Mouse (Mus musculus): ENCODE measurements around the gene Cyp4a31.
"Not testable (repeated sequence)": the region's sequence is repeated elsewhere in the genome, so short reads cannot be mapped to it uniquely, and the experiment has no call there.

Gene Cyp4a31

GRCm38 (mm10) chr4:115563401-115563800 lies at the start of gene Cyp4a31:
Gene Cyp4a31, plus strand, starts transcription at chr4:115563649.
- no peak for DNase-seq (ENCODE audit: low spot score in 2 of 2)

GRCm38 (mm10) chr4:115513964-115514363 lies 49.5 kb upstream of the Cyp4a31 start:
- DNase-seq (ENCODE audit: low spot score in 2 of 2): not testable (repeated sequence)

- not testable (repeated sequence) for DNase-seq (ENCODE audit: low spot score in 2 of 2)
These were observed 45.4 kb upstream of the Cyp4a31 start, which contains the start of gene Cyp4a10 for GRCm38 (mm10) chr4:115518000-115518399. Gene Cyp4a10, plus strand, starts transcription at chr4:115518264.

GRCm38 (mm10) chr4:115519444-115519843 lies 44.0 kb upstream of the Cyp4a31 start:
- DNase-seq (ENCODE audit: low spot score in 2 of 2): no peak

DNA sequence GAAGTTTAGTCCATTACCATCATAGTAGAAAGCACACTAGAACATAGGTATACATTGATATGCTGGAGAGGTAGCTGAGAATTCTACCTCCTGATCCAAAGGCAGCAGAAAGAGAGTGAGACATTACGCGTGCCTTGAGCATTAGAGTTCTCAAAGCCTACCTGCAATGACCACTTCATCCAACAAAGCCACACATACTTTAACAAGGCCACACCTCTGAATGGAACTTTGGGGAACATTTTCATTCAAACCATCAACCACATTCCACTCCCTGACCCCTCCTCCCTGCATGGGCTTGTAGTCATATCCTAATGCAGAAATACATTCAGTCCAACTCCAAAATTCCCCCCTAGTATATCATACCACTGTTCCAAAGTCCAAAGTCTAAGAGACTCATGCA lies 41.7 kb upstream of the Cyp4a31 start:
- DNase-seq (ENCODE audit: low spot score in 2 of 2): no peak

- DNase-seq (ENCODE audit: low spot score in 2 of 2): no peak
These were observed 18.3 kb upstream of the Cyp4a31 start for GRCm38 (mm10) chr4:115545101-115545500.

DNA sequence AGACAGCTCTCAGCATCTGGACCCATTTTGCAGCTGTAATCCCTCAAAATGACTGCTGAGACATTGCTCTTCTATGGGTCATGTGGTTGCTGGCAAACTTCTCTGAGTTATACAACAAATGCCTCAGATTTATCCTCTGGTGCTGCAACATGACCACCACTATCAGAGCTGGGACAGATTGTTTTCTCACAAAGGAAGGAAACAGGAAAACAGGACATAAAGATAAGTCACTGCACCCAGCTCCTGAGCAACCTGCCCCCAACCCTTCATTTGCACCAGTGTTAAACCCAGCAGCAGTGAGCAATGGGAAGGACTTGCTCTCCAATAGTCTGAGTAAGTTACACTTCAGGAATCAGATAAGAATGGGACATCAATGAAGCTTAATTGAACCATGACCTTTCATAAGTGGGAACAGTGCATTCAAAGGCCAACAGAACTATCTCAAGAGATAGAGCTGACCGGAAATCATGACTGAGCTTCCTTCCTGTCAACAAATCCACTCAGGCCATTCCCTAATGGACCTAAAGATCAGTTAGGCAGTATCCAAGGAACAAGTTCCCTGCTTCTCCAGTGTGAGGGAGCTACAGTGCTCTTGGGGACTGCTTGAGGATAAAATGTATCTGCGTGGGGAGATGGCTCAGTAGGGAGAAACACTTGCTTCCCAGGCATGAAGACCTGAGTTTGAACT lies 17.2 kb upstream of the Cyp4a31 start:
- no peak for DNase-seq (ENCODE audit: low spot score in 2 of 2)

DNA sequence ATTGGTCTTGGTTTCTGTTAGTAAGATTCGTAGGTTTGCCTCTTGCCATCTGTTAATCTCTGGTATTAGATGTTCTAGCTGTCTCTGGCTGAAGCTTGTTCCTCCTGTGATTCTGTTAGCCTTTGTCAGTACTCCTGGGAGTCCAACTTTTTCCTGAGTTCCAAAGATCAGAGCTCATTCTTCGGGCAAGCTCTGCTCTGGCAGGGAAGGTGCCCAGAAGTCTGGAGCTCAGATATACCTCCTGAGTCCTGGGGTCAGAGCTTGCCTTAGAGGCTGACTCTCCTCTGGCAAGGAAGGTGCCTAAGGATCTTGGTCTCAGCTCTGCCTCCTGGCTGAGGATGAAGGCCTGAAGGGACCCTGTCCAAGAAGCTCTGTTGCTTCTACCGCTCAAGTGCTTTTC lies 10.7 kb upstream of the Cyp4a31 start:
- no peak for DNase-seq (ENCODE audit: low spot score in 2 of 2)

DNA sequence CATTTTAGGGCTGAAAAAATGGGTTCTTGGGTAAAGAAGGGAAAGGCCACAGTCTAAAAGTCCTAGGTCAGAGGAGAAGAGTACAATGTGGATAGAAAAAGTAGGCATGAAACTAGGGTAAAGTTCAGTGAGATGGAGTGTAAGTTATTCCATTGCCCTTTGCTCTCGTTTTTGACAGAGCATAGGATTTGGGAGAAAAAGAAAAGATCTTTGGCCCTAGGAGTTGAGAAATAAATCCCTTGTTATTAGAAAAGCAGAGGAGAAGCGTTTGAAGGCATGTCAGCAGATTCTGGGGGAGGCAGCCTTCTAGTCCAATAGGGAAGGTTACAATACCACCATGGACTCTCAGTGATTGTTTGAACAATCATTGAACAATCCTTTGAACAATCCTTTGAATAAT lies 7.9 kb upstream of the Cyp4a31 start:
- DNase-seq (ENCODE audit: low spot score in 2 of 2): no peak

DNA sequence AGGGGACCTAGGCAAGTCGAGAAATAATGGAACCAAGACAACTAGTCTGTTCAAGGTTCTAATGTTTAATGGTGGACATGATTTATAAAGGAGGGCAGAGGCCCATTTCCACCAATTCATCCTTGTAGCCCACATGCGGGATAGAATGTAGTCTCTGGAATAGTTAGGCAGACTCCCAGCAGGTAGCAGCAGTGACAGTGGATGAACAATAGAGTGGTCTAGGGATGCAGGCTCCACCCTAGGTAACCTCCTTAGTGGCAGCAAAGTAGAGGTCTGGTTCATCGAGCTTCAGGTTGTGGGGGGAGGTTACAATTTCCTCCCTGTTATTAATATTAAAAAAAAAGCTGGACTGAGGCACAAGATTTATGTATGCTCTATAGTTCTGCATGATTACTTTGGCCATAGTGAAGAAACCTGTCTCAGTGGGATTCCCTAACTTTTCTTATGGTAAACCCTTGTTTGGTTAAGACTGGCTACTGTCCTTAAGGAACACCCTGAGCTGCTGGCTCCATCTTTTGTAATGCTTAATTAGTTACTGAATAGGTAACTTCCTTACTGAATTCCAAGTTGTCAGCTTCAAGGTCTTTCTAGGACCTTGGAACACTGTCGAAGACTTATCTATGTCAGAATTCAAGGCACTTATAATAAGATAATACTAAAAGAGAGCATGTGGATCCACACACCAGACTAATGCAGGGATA lies 5.4 kb upstream of the Cyp4a31 start:
- no peak for DNase-seq (ENCODE audit: low spot score in 2 of 2)

DNA sequence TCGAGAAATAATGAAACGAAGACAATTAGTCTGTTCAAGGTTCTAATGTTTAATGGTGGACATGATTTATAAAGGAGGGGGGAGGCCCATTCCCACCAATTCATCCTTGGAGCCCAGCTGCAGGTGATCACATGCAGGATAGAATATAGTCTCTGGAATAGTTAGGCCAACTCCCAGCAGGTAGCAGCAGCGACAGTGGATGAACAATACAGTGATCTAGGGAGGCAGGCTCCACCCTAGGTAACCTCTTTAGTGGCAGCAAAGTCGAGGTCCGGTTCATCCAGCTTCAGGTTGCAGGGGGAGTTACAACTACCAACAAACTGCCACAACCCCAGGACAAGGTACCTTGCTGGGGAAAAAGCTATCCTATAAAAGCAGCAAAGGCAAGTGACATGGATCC lies 2.2 kb upstream of the Cyp4a31 start:
- not testable (repeated sequence) for DNase-seq (ENCODE audit: low spot score in 2 of 2)

DNA sequence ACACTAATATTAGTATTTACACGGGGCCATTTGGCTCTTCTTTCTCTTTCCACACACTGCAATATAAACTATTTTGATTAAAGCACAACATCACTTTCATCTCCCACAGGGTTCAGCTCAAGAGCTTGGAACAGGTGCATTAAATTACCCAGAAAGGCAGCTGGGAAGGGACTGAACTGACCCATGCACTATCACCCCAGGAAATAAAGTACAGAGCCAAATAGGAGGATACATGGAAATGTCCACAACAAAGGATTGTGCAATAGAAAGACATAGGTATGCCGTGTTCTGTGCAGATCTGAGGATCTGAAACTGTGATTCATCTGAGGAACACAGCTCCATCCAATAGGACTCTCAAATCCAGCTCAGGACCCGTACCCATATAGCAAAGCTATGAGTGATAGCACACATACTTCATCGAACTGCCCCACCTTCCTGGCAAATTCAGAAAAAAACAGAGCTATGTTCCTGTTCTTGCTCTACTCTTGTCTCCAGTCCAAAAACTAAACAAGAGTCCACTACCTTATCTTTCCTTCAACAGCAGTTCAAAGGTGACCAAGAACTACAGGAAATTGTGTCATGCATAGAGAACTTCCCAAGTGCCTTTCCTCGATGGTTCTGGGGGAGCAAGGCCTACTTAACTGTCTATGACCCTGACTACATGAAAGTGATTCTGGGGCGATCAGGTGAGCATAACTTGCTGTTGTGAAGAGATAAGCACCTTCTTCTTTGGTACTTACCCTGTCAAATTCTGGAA lies 1.2 kb downstream of the Cyp4a31 start:
- not testable (repeated sequence) for DNase-seq (ENCODE audit: low spot score in 2 of 2)

- DNase-seq (ENCODE audit: low spot score in 2 of 2): no peak
These were observed 11.8 kb downstream of the Cyp4a31 start for GRCm38 (mm10) chr4:115575255-115575654.

GRCm38 (mm10) chr4:115575776-115576175 lies 12.3 kb downstream of the Cyp4a31 start:
- no peak for DNase-seq (ENCODE audit: low spot score in 2 of 2)

GRCm38 (mm10) chr4:115583036-115583435 lies 19.6 kb downstream of the Cyp4a31 start:
- no peak for DNase-seq (ENCODE audit: low spot score in 2 of 2)

DNA sequence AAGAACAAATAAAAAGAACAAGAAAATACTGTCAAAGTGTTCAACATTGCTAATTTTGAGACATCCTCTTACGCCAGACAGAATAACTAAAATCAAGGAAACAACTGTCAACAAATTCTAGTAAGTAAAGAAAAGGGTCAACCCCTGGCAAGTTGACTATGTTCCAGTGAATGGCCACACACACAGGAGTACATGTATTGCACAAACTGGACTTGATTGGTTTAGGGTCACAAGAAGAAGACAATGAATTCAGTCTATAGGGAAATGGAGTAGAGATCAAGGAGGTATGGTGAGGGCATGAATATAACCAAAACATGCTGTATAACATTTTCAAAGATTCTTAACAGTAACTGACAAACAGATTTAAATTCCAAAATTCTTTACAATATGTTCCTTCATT lies 32.9 kb downstream of the Cyp4a31 start:
- no peak for DNase-seq (ENCODE audit: low spot score in 2 of 2)

DNA sequence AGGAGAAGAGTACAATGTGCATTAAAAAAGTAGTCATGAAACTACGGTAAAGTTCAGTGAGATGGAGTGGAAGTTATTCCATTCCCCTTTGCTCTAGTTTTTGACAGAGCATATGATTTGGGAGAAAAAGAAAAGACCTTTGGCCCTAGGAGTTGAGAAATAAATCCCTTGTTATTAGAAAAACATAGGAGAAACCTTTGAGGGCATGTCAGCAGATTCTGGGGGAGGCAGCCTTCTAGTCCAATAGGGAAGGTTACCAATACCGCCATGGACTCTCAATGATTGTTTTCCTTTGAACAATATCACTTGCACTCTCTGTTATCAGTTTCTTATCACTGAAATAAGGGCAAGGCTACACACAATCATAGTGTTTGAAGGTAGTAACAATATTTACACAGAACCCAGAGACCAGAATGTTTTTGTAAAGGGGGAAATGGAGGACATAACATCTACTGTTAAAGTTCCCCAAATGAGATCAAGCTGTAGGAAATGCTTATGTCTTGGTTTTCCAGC lies 33.4 kb downstream of the Cyp4a31 start:
- no peak for DNase-seq (ENCODE audit: low spot score in 2 of 2)

DNA sequence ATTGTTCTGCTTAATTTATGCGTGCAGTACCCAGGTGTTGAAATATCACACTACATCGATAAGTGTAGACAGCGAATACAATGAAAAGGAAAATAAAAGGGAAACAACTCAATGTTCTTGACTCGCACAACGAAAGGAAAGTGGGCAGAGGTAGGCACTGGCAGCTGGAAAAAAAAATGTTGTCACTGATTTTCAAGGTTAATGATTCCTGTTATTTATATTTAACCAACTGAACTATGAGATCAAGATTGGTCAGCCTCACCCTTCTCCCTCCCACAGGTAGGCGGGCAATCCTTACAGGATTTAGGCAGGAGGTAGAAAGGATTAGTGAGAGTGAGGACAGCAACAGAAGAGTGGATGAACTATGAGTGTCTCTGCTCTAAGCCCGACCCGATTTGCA lies 37.2 kb downstream of the Cyp4a31 start, which contains the start of gene Cyp4a32:
TSS of gene Cyp4a32 (plus strand) at position 359 of the 400 bp plus-strand sequence.
- not testable (repeated sequence) for DNase-seq (ENCODE audit: low spot score in 2 of 2)

GRCm38 (mm10) chr4:115614005-115614404 lies 50.6 kb downstream of the Cyp4a31 start:
- DNase-seq (ENCODE audit: low spot score in 2 of 2): no peak

GRCm38 (mm10) chr4:115625560-115625959 lies 62.1 kb downstream of the Cyp4a31 start:
- not testable (repeated sequence) for DNase-seq (ENCODE audit: low spot score in 2 of 2)

Measured in thymus, postnatal 10 days (tissue).